Mouse (Mus musculus) T-cell, adult 2 months (primary cell): ENCODE measurements around the gene Trim15.

Experiments
- DNase-seq: peaks from one replicate; pipeline ENCODE4 v3.0.0; 2022; ENCODE audit warnings: low spot score

Gene Trim15

GRCm38 (mm10) chr17:36869284-36869954 lies 2.4 kb upstream of the Trim15 start, which contains the start of gene Trim10:
TSS of gene Trim10 (plus strand) at chr17:36869574.
- no peak for DNase-seq

GRCm38 (mm10) chr17:36868836-36869235 lies 1.8 kb upstream of the Trim15 start:
- no peak for DNase-seq

- no peak for DNase-seq
Observed at GRCm38 (mm10) chr17:36861680-36862079, 5.3 kb downstream of the Trim15 start.

- DNase-seq = no peak
Observed at GRCm38 (mm10) chr17:36858181-36858580, 8.8 kb downstream of the Trim15 start.

- DNase-seq = no peak
Observed at GRCm38 (mm10) chr17:36856236-36856635, 10.8 kb downstream of the Trim15 start.

DNA sequence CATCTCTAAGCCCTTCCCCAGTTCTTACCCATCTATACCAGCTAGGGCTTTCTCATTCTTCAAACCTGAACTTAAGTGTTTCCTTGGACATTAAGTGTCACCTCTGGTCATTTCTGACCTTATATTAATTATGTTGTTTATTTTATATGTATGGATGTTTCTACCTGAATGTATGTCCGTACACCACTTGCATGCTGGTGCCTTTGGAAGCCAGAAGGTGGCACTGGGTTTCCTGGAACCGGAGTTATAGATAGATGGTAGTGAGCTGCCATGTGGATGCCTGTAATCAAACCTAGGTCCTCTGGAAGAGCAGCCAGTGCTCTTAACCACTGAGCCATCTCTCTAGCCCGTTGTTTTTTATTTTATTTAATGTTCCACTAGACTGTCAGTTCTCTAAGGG lies 11.5 kb downstream of the Trim15 start:
- no peak for DNase-seq

- no peak for DNase-seq
Observed at GRCm38 (mm10) chr17:36851627-36852026, 15.4 kb downstream of the Trim15 start.

DNA sequence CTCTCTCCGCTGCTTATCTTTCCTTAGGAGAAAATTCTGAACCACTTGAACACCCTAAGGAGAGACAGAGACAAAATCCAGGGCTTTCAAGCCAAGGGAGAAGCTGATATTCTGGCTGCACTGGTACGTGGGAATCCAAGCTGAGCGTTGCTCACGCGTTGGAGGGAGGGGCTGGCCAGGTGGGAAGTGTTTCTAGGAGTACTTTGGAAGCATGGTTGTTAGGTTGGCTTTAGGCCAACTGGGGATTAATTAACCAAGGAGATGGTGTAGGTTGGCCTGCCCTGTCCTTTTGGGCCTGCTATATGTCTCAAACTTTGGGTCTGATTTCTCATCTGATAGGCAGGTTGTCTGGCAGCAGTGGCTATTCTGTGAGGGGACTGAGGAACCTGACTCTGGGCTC lies 15.8 kb downstream of the Trim15 start:
- DNase-seq = no peak

- no peak for DNase-seq
Observed at GRCm38 (mm10) chr17:36849992-36850391, 17.0 kb downstream of the Trim15 start.

DNA sequence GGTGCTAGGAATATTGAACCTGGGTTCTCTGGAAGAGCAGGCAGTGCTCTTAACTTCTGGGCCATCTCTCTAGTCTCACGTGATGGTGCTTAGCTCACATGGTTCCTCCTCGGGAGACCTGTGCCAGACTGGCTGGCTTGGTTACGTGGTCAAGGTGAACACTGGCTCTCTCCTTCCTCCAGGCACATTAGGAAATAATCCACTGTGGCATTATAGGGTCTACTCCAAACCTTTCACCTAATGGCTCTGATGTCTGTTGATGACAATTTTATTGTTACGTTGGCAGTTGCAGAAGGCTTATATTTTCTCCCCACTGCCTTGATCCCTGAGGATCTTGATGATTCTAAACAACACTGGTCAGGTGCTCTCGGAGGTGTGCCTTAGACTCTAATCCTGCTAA lies 18.1 kb downstream of the Trim15 start:
- DNase-seq = no peak

DNA sequence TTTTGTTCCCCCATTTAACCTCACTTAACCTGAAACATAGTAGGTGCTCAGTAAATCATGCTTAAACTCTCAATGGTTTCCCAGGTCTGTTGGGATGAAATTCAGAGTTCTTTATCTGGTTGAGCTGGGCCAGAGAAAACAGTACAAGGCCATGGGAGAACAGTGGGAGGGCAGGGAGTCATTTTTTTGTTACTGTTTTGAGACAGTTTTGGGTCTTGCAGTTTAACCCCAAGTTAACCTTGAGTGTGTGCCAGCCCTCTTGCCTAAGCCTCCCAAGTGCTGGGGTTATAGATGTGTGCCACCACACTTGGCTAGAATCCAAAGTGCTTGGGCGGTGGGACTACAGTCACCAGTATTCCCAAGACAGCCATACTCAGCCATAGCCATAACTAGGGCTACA lies 22.3 kb downstream of the Trim15 start:
- DNase-seq = no peak

DNA sequence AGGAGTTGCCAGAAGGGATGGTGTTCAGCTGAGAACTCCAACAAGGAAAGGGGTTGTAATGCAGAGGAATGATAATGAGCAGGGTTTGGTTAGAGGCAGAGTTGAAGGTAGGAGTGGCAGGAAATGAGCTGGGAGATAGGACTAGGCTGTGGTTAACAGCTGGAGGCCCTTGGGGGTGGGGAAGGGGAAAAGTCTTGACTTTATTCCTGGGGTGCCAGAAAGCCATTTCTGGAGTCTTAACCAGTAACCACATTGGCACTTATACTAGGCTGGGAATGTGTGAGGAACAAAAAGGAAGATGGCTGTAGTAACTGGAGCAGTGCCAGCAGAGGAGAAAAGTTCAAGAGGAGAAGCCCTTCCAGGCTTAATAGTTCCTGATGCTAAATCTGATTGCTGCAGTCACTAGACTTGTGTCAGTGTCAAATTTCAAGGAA lies 22.7 kb downstream of the Trim15 start:
- DNase-seq = no peak

GRCm38 (mm10) chr17:36843696-36844095 lies 23.3 kb downstream of the Trim15 start:
- no peak for DNase-seq

DNA sequence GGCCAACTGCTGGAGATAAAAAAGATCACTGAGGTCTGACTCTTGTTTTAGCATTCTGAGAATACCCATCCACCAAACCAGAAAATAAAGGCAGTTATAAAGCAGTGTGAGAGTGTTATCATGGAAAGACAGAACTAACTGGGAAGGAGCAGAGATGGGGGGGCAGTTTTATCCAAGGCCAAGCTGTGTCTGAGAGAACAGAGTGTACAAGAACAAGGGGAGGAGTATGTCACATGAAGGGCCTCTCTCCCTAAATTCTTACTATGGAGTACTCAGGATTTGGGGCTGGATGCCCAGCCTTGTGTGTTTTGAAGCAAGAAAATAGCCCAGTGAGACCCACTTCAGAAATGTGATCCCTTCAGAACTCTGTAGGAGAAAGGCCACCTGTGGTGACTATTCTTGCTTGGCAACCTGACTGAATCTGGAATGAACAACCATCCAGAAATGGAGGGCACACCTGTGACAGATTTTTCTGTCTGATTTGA lies 26.0 kb downstream of the Trim15 start:
- no peak for DNase-seq

DNA sequence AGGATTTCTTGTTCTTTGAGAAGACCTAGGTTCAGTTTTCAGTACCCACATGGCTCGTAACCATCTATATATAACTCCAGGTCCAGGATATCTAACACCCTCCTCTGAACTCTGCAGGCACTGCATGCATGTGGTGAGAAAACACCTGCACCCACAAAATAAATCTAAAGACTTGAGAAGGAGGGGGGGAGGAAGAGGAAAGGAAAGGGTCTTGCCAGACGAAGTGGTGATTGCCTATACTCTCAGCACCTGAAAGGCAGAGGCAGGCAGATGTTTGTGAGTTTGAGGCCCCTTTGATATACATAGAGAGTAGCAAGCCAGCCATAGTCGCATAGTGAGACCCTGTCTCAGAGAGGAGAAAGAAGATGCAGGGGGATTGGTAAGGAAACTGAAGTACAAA lies 27.1 kb downstream of the Trim15 start:
- no peak for DNase-seq

DNA sequence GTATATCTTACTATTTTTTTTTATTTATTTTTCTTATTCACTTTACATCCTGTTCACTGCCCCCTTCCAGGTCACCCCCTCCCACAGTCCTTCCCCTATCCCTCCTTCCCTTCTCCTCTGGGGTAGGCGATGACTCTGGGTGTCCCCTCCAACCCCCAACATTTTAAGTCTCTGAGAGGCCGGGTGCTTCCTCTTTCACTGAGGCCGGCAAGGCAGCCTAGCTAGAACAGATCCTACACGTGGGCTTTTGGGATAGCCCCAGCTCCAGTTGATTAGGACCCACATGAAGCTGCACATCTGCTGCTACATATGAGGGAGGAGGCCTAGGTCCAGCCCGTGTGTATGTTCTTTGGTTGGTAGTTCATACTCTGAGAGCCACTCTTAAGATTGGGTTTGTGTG lies 28.0 kb downstream of the Trim15 start:
- DNase-seq = no peak

DNA sequence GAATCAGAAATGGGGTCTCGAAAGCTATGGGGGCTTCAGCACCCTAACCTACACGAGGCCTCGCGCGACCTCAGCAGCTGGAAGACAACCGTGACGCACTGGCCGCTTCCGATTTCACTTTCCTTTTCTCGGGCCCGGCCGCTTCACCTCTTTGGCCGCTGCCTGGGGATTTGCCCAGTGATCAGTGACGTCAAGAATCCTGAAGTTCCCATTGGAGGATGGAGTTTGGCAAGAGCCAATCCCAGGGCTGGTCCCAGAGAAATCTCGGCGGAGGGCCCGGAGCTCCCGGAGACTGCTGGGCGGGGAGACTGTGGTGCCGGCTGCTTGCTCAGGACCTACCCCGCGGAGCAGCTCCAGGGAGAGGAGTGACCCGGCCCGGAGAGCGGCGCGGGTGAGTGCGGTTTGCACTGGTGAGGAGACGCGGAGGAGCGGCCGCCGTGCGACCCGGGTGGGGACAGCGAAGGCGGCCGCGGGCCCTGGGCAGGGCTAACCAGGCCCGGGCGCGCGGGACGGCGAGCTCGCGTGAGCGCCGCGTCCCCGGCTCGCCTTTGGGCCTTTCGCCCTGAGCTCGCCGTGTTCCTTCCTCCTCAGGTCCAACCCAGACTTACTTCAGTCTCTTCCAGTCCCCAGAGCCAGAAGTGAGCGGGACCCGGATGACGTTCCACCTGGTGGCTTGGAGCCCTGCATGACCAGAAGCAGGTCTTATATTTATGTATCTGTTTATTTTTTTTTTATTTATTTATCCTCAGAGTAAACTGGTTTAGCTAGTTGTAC lies 29.9 kb downstream of the Trim15 start, which contains the start of gene Trim26:
Trim26 (plus strand) TSS at position 261 of the 774 bp plus-strand sequence.
- DNase-seq = peak; percentile 97

DNA sequence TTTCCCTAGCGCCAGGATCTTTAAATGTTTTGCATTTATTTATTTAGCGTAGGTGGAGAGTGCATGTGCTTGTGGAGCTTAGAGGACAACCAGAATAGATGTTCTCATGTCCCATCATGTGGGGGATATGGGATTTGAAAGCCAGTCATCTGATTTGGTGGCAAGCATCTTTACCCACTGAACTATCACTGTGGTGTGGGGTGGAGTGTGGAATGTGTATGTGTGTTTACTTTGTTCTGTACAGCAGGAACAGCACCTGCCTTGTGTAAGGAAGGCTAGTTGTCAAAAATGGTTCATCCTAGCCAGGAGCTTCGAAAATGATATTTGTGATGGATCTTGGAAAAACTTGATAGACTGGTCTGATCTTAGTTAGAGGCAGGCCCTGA lies 30.6 kb downstream of the Trim15 start:
- DNase-seq = no peak

GRCm38 (mm10) chr17:36835591-36836426 lies 31.2 kb downstream of the Trim15 start:
- DNase-seq = peak; percentile 67

DNA sequence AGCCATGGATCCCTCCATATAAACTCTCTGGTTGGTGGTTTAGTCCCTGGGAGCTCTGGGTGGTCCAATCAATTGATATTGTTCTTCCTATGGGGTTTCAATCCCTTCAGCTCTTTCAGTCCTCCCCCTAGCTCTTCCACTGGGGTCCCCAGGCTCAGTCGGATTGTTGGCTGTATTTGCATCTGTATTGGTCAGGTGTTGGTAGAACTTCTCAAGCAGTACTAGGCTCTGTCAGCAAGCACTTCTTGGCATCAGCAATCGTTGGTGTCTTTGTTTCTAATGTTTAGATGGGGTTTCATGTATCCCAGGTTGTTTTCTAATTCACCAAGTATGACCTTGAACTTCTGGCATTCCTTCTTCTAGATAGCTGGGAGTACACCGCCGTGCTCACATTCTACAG lies 34.3 kb downstream of the Trim15 start:
- no peak for DNase-seq

DNA sequence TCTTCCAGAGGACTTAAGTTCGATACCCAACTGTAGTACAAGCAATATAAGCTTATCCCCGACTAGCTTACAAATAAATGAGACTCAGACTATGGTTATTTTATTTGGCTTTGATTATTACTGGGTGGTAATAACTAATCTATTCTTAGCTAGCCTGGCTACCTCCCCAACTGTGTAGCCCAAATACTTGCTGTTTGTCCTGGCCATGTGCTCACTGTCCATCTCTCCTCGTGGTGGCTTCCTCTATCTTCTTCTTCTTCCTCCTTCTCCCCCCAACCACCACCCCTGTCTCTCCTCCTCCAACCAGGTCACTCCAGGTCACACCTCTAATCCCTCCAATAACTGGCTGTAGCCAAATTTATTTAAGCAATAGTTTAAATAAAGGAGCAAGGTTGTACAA lies 36.5 kb downstream of the Trim15 start:
- DNase-seq = no peak

DNA sequence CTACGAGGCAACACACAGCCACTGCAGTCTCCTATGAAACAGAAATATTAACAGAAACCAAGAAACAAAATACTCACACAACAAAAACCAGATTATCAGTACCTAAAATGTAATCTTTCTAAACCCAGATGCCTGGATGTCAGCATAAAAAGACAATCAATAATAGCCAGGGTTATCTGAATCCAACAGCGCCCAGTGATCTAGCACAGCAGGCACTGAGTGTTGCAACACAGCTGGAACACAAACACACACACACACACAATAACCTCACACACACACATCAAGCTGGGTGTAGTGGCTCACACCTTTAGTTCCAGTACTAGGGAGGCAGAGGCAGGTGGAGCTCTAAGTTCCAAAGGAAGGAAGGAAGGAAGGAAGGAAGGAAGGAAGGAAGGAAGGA lies 38.5 kb downstream of the Trim15 start:
- DNase-seq = no peak
